Mouse (Mus musculus): ENCODE data around the gene Xrcc3. TPM values are rescaled to one million over a fixed set of nuclear protein-coding genes. Genes with fewer than 3 reads are reported as not detected.

Gene Xrcc3
- polyA plus RNA-seq, 1 experiment from 2014 or later = 10.8 TPM

GRCm38 (mm10) chr12:111814769-111815762 is 1.4 kb upstream of the Xrcc3 start:
- Histone ChIP-seq H3K27me3 (no peaks in the 10 kb centered on the region), H3K4me2 (replicated peaks) (peak overlapping the region; percentile 68), H3K9me3 (no peaks in the 10 kb centered on the region), H3K4me1 (peaks cover 45% of the 10 kb centered on the region), H3K9ac (peak overlapping the region; percentile 82), H3K27ac (0 out of 2 replicates have a peak overlapping the region, but pooled peaks have one; percentile 91), H3K36me3 (no peaks in the 10 kb centered on the region), H3K4me3 (peak overlapping the region; percentile 83)
- WGBS = 25% methylated on average over 19 of the region's 19 CpGs
- no peak for ATAC-seq (ENCODE audit: insufficient number of reproducible peaks, insufficient read depth, low FRiP score, low TSS enrichment)

GRCm38 (mm10) chr12:111813111-111813765 is 435 bp downstream of the Xrcc3 start:
- Histone ChIP-seq H3K4me1 (peaks cover 49% of the 10 kb centered on the region), H3K4me3 (peak overlapping the region; percentile 60), H3K4me2 (replicated peaks) (peak overlapping the region; percentile 86), H3K27me3 (no peaks in the 10 kb centered on the region), H3K9ac (peak overlapping the region; percentile 72), H3K36me3 (peaks cover 7% of the 10 kb centered on the region; the same call in 1 of the 2 replicates), H3K9me3 (no peaks in the 10 kb centered on the region), H3K27ac (no peak overlapping the region; the same call in 1 of the 2 replicates)
- no peak for ATAC-seq (ENCODE audit: insufficient number of reproducible peaks, insufficient read depth, low FRiP score, low TSS enrichment)
- 5% methylated on average over 27 of the region's 27 CpGs for WGBS

GRCm38 (mm10) chr12:111812611-111813010 is 1.1 kb downstream of the Xrcc3 start:
- H3K27ac ChIP-seq = no peak overlapping the region
- peak overlapping the region; percentile 72 for H3K9ac ChIP-seq
- 69% methylated on average over 12 of the region's 12 CpGs for WGBS
- H3K4me1 ChIP-seq = peaks cover 49% of the 10 kb centered on the region
- peak overlapping the region; percentile 86 for H3K4me2 ChIP-seq (replicated peaks)
- H3K36me3 ChIP-seq = peaks cover 13% of the 10 kb centered on the region
- peak overlapping the region; percentile 60 for H3K4me3 ChIP-seq
- no peaks in the 10 kb centered on the region for H3K9me3 ChIP-seq
- H3K27me3 ChIP-seq = no peaks in the 10 kb centered on the region
- ATAC-seq (ENCODE audit: insufficient number of reproducible peaks, insufficient read depth, low FRiP score, low TSS enrichment) = no peak

- ATAC-seq (ENCODE audit: insufficient number of reproducible peaks, insufficient read depth, low FRiP score, low TSS enrichment) = no peak
- H3K4me1 ChIP-seq = peaks cover 47% of the 10 kb centered on the region
- H3K27me3 ChIP-seq = no peaks in the 10 kb centered on the region
- no peak overlapping the region for H3K27ac ChIP-seq
- no peak overlapping the region for H3K4me3 ChIP-seq
- no peak overlapping the region for H3K9ac ChIP-seq
- no peaks in the 10 kb centered on the region for H3K9me3 ChIP-seq
- peaks cover 18% of the 10 kb centered on the region for H3K36me3 ChIP-seq
- no peak overlapping the region for H3K4me2 ChIP-seq (replicated peaks)
- 88% methylated on average over 13 of the region's 13 CpGs for WGBS
Measured at GRCm38 (mm10) chr12:111812075-111812474, 1.6 kb downstream of the Xrcc3 start.

GRCm38 (mm10) chr12:111809762-111810161 is 3.9 kb downstream of the Xrcc3 start:
- H3K9me3 ChIP-seq = no peaks in the 10 kb centered on the region
- H3K9ac ChIP-seq = no peak overlapping the region
- 0 out of 2 replicates have a peak, but pooled peaks have one; percentile 10 for ATAC-seq (ENCODE audit: insufficient number of reproducible peaks, insufficient read depth, low FRiP score, low TSS enrichment)
- WGBS = 3% methylated on average over 9 of the region's 9 CpGs
- H3K36me3 ChIP-seq = peaks cover 40% of the 10 kb centered on the region
- peaks cover 26% of the 10 kb centered on the region for H3K4me1 ChIP-seq
- peak overlapping the region; percentile 52 for H3K27ac ChIP-seq
- peak overlapping the region; percentile 14; the same call in 1 of the 2 replicates for H3K4me2 ChIP-seq (replicated peaks)
- no peak overlapping the region for H3K4me3 ChIP-seq
- no peaks in the 10 kb centered on the region for H3K27me3 ChIP-seq

- WGBS = 90% methylated on average over 6 of the region's 6 CpGs
- ATAC-seq (ENCODE audit: insufficient number of reproducible peaks, insufficient read depth, low FRiP score, low TSS enrichment) = no peak
- H3K4me3 ChIP-seq = no peak overlapping the region
- H3K9me3 ChIP-seq = no peaks in the 10 kb centered on the region
- H3K9ac ChIP-seq = no peak overlapping the region
- peaks cover 50% of the 10 kb centered on the region for H3K36me3 ChIP-seq
- H3K4me2 ChIP-seq (replicated peaks) = no peak overlapping the region
- peak overlapping the region; percentile 52; the same call in 1 of the 2 replicates for H3K27ac ChIP-seq
- peaks cover 25% of the 10 kb centered on the region for H3K4me1 ChIP-seq
- no peaks in the 10 kb centered on the region for H3K27me3 ChIP-seq
Measured at GRCm38 (mm10) chr12:111808775-111809174, 4.9 kb downstream of the Xrcc3 start.

GRCm38 (mm10) chr12:111803538-111803937 is 10.1 kb downstream of the Xrcc3 start:
- Histone ChIP-seq H3K4me1 (no peaks in the 10 kb centered on the region), H3K4me3 (no peak overlapping the region), H3K4me2 (replicated peaks) (no peak overlapping the region), H3K36me3 (peaks cover 83% of the 10 kb centered on the region), H3K27ac (no peak overlapping the region), H3K9me3 (no peaks in the 10 kb centered on the region), H3K27me3 (no peaks in the 10 kb centered on the region), H3K9ac (no peak overlapping the region)
- whole genome bisulfite sequencing = 88% methylated on average over 5 of the region's 5 CpGs
- no peak for ATAC-seq (ENCODE audit: insufficient number of reproducible peaks, insufficient read depth, low FRiP score, low TSS enrichment)

GRCm38 (mm10) chr12:111800459-111801183 is 13.1 kb downstream of the Xrcc3 start:
- no peak for ATAC-seq (ENCODE audit: insufficient number of reproducible peaks, insufficient read depth, low FRiP score, low TSS enrichment)
- Histone ChIP-seq H3K4me3 (no peak overlapping the region), H3K9ac (no peak overlapping the region), H3K4me2 (replicated peaks) (no peak overlapping the region), H3K9me3 (no peaks in the 10 kb centered on the region), H3K27me3 (no peaks in the 10 kb centered on the region), H3K27ac (no peak overlapping the region), H3K36me3 (peaks cover 84% of the 10 kb centered on the region), H3K4me1 (no peaks in the 10 kb centered on the region)
- WGBS = 89% methylated on average over 10 of the region's 10 CpGs

GRCm38 (mm10) chr12:111798493-111798892 is 15.2 kb downstream of the Xrcc3 start:
- 91% methylated on average over 13 of the region's 13 CpGs for WGBS
- peaks cover 84% of the 10 kb centered on the region for H3K36me3 ChIP-seq
- no peak overlapping the region for H3K27ac ChIP-seq
- no peaks in the 10 kb centered on the region for H3K27me3 ChIP-seq
- no peak overlapping the region for H3K4me2 ChIP-seq (replicated peaks)
- no peak overlapping the region for H3K4me3 ChIP-seq
- ATAC-seq (ENCODE audit: insufficient number of reproducible peaks, insufficient read depth, low FRiP score, low TSS enrichment) = no peak
- H3K4me1 ChIP-seq = no peaks in the 10 kb centered on the region
- no peaks in the 10 kb centered on the region for H3K9me3 ChIP-seq
- H3K9ac ChIP-seq = no peak overlapping the region

GRCm38 (mm10) chr12:111797251-111797650 is 16.4 kb downstream of the Xrcc3 start:
- Histone ChIP-seq H3K4me3 (no peak overlapping the region), H3K4me2 (replicated peaks) (no peak overlapping the region), H3K27ac (no peak overlapping the region), H3K36me3 (peaks cover 87% of the 10 kb centered on the region), H3K9ac (no peak overlapping the region), H3K4me1 (no peaks in the 10 kb centered on the region), H3K27me3 (no peaks in the 10 kb centered on the region), H3K9me3 (no peaks in the 10 kb centered on the region)
- 81% methylated on average over 8 of the region's 8 CpGs for WGBS
- ATAC-seq (ENCODE audit: insufficient number of reproducible peaks, insufficient read depth, low FRiP score, low TSS enrichment) = no peak

- no peak overlapping the region for H3K4me3 ChIP-seq
- H3K9me3 ChIP-seq = no peaks in the 10 kb centered on the region
- no peak overlapping the region for H3K4me2 ChIP-seq (replicated peaks)
- H3K4me1 ChIP-seq = no peaks in the 10 kb centered on the region
- 0 out of 2 replicates have a peak overlapping the region, but pooled peaks have one; percentile 23 for H3K27ac ChIP-seq
- ATAC-seq (ENCODE audit: insufficient number of reproducible peaks, insufficient read depth, low FRiP score, low TSS enrichment) = no peak
- WGBS = 92% methylated on average over 28 of the region's 28 CpGs
- no peak overlapping the region for H3K9ac ChIP-seq
- H3K27me3 ChIP-seq = no peaks in the 10 kb centered on the region
- peaks cover 92% of the 10 kb centered on the region for H3K36me3 ChIP-seq
Measured at GRCm38 (mm10) chr12:111795180-111795895, 18.3 kb downstream of the Xrcc3 start.

Data from embryonic facial prominence, embryonic 12.5 days (tissue).